Mouse (Mus musculus): Measurements from ENCODE around the gene Arhgap10.
A peak's percentile ranks its signal among the peaks of the same experiment; 100 is the strongest.

Gene Arhgap10

GRCm38 (mm10) chr8:77451466-77452382 lies 66.0 kb downstream of the Arhgap10 start:
- Histone ChIP-seq H3K27me3 (ENCODE audit: control insufficient read depth, insufficient read depth, low read length, poor library complexity, severe bottlenecking) (no peaks in the 10 kb centered on the region), H3K36me3 (ENCODE audit: control insufficient read depth, insufficient read depth, low read length, poor library complexity, severe bottlenecking) (no peaks in the 10 kb centered on the region)
- DNase-seq (ENCODE audit: low read depth, low spot score), result peak; percentile 59

GRCm38 (mm10) chr8:77451052-77451451 lies 66.7 kb downstream of the Arhgap10 start:
- DNase-seq (ENCODE audit: low read depth, low spot score), result no peak
- no peaks in the 10 kb centered on the region for H3K27me3 ChIP-seq (ENCODE audit: control insufficient read depth, insufficient read depth, low read length, poor library complexity, severe bottlenecking)

GRCm38 (mm10) chr8:77446294-77446693 lies 71.5 kb downstream of the Arhgap10 start:
- H3K36me3 ChIP-seq (ENCODE audit: control insufficient read depth, insufficient read depth, low read length, poor library complexity, severe bottlenecking), result no peaks in the 10 kb centered on the region
- no peaks in the 10 kb centered on the region for H3K27me3 ChIP-seq (ENCODE audit: control insufficient read depth, insufficient read depth, low read length, poor library complexity, severe bottlenecking)
- DNase-seq (ENCODE audit: low read depth, low spot score), result no peak

More at GRCm38 (mm10) chr8:77451052-77451451, 66.7 kb downstream of the Arhgap10 start:
- H3K36me3 ChIP-seq (ENCODE audit: control insufficient read depth, insufficient read depth, low read length, poor library complexity, severe bottlenecking), result no peaks in the 10 kb centered on the region

- no peak for DNase-seq (ENCODE audit: low read depth, low spot score)
- H3K27me3 ChIP-seq (ENCODE audit: control insufficient read depth, insufficient read depth, low read length, poor library complexity, severe bottlenecking), result no peaks in the 10 kb centered on the region
- no peaks in the 10 kb centered on the region for H3K36me3 ChIP-seq (ENCODE audit: control insufficient read depth, insufficient read depth, low read length, poor library complexity, severe bottlenecking)
Measured at GRCm38 (mm10) chr8:77445642-77446041, 72.1 kb downstream of the Arhgap10 start.

- no peaks in the 10 kb centered on the region for H3K27me3 ChIP-seq (ENCODE audit: control insufficient read depth, insufficient read depth, low read length, poor library complexity, severe bottlenecking)
- DNase-seq (ENCODE audit: low read depth, low spot score), result no peak
- no peaks in the 10 kb centered on the region for H3K36me3 ChIP-seq (ENCODE audit: control insufficient read depth, insufficient read depth, low read length, poor library complexity, severe bottlenecking)
Measured at GRCm38 (mm10) chr8:77444166-77444870, 73.4 kb downstream of the Arhgap10 start.

- no peak for DNase-seq (ENCODE audit: low read depth, low spot score)
- Histone ChIP-seq H3K36me3 (ENCODE audit: control insufficient read depth, insufficient read depth, low read length, poor library complexity, severe bottlenecking) (no peaks in the 10 kb centered on the region), H3K27me3 (ENCODE audit: control insufficient read depth, insufficient read depth, low read length, poor library complexity, severe bottlenecking) (no peaks in the 10 kb centered on the region; the same call in 1 of the 2 replicates)
Measured at GRCm38 (mm10) chr8:77442452-77442851, 75.3 kb downstream of the Arhgap10 start.

- Histone ChIP-seq H3K27me3 (ENCODE audit: control insufficient read depth, insufficient read depth, low read length, poor library complexity, severe bottlenecking) (no peaks in the 10 kb centered on the region; the same call in 1 of the 2 replicates), H3K36me3 (ENCODE audit: control insufficient read depth, insufficient read depth, low read length, poor library complexity, severe bottlenecking) (no peaks in the 10 kb centered on the region)
- no peak for DNase-seq (ENCODE audit: low read depth, low spot score)
Measured at GRCm38 (mm10) chr8:77440913-77441312, 76.8 kb downstream of the Arhgap10 start.

GRCm38 (mm10) chr8:77440324-77440880 lies 77.4 kb downstream of the Arhgap10 start:
- H3K27me3 ChIP-seq (ENCODE audit: control insufficient read depth, insufficient read depth, low read length, poor library complexity, severe bottlenecking), result no peaks in the 10 kb centered on the region; the same call in 1 of the 2 replicates
- DNase-seq (ENCODE audit: low read depth, low spot score), result no peak
- no peaks in the 10 kb centered on the region for H3K36me3 ChIP-seq (ENCODE audit: control insufficient read depth, insufficient read depth, low read length, poor library complexity, severe bottlenecking)

- no peak for DNase-seq (ENCODE audit: low read depth, low spot score)
- Histone ChIP-seq H3K27me3 (ENCODE audit: control insufficient read depth, insufficient read depth, low read length, poor library complexity, severe bottlenecking) (no peaks in the 10 kb centered on the region; the same call in 1 of the 2 replicates), H3K36me3 (ENCODE audit: control insufficient read depth, insufficient read depth, low read length, poor library complexity, severe bottlenecking) (no peaks in the 10 kb centered on the region)
Measured at GRCm38 (mm10) chr8:77439670-77440069, 78.1 kb downstream of the Arhgap10 start.

GRCm38 (mm10) chr8:77437807-77438493 lies 79.8 kb downstream of the Arhgap10 start:
- no peak for DNase-seq (ENCODE audit: low read depth, low spot score)
- Histone ChIP-seq H3K27me3 (ENCODE audit: control insufficient read depth, insufficient read depth, low read length, poor library complexity, severe bottlenecking) (no peaks in the 10 kb centered on the region; the same call in 1 of the 2 replicates), H3K36me3 (ENCODE audit: control insufficient read depth, insufficient read depth, low read length, poor library complexity, severe bottlenecking) (no peaks in the 10 kb centered on the region)

GRCm38 (mm10) chr8:77436013-77436990 lies 81.5 kb downstream of the Arhgap10 start:
- Histone ChIP-seq H3K27me3 (ENCODE audit: control insufficient read depth, insufficient read depth, low read length, poor library complexity, severe bottlenecking) (no peaks in the 10 kb centered on the region; the same call in 1 of the 2 replicates), H3K36me3 (ENCODE audit: control insufficient read depth, insufficient read depth, low read length, poor library complexity, severe bottlenecking) (no peaks in the 10 kb centered on the region)
- peak; percentile 28 for DNase-seq (ENCODE audit: low read depth, low spot score)

- no peaks in the 10 kb centered on the region; the same call in 1 of the 2 replicates for H3K27me3 ChIP-seq (ENCODE audit: control insufficient read depth, insufficient read depth, low read length, poor library complexity, severe bottlenecking)
- no peaks in the 10 kb centered on the region for H3K36me3 ChIP-seq (ENCODE audit: control insufficient read depth, insufficient read depth, low read length, poor library complexity, severe bottlenecking)
- no peak for DNase-seq (ENCODE audit: low read depth, low spot score)
Measured at GRCm38 (mm10) chr8:77433221-77433620, 84.5 kb downstream of the Arhgap10 start.

GRCm38 (mm10) chr8:77432726-77433125 lies 85.0 kb downstream of the Arhgap10 start:
- H3K36me3 ChIP-seq (ENCODE audit: control insufficient read depth, insufficient read depth, low read length, poor library complexity, severe bottlenecking), result no peaks in the 10 kb centered on the region
- H3K27me3 ChIP-seq (ENCODE audit: control insufficient read depth, insufficient read depth, low read length, poor library complexity, severe bottlenecking), result no peaks in the 10 kb centered on the region
- no peak for DNase-seq (ENCODE audit: low read depth, low spot score)

Measured in splenic B cell, adult 2 months (primary cell).